Mouse (Mus musculus) right cerebral cortex, postnatal 4 days (tissue): ENCODE data around the gene Adh5.

Source experiments
- DNase-seq: peaks from one replicate; pipeline ENCODE4 v3.0.0-alpha.2; 2022

The Adh5 gene

GRCm38 (mm10) chr3:138442612-138443464 is at the start of gene Adh5:
TSS of gene Adh5 (plus strand) at chr3:138443093.
- peak; percentile 83 for DNase-seq

GRCm38 (mm10) chr3:138404872-138405271 is 38.0 kb upstream of the Adh5 start:
- no peak for DNase-seq

- peak; percentile 47 for DNase-seq
Observed at GRCm38 (mm10) chr3:138405341-138405740, 37.6 kb upstream of the Adh5 start.

GRCm38 (mm10) chr3:138405840-138406239 is 37.1 kb upstream of the Adh5 start:
- DNase-seq: no peak

GRCm38 (mm10) chr3:138407920-138408319 is 35.0 kb upstream of the Adh5 start:
- DNase-seq: no peak

GRCm38 (mm10) chr3:138409585-138409984 is 33.3 kb upstream of the Adh5 start:
- DNase-seq: no peak

GRCm38 (mm10) chr3:138410211-138410610 is 32.7 kb upstream of the Adh5 start:
- no peak for DNase-seq

- DNase-seq: no peak
Observed at GRCm38 (mm10) chr3:138415121-138415690, 27.7 kb upstream of the Adh5 start, which contains the start of gene Adh4. TSS of gene Adh4 (plus strand) at chr3:138415466.

- DNase-seq: no peak
Observed at GRCm38 (mm10) chr3:138419369-138419768, 23.5 kb upstream of the Adh5 start.

GRCm38 (mm10) chr3:138420385-138420784 is 22.5 kb upstream of the Adh5 start:
- DNase-seq: no peak

GRCm38 (mm10) chr3:138423664-138424063 is 19.2 kb upstream of the Adh5 start:
- DNase-seq: no peak

- no peak for DNase-seq
Observed at GRCm38 (mm10) chr3:138424247-138424646, 18.6 kb upstream of the Adh5 start.

GRCm38 (mm10) chr3:138430360-138430976 is 12.4 kb upstream of the Adh5 start:
- DNase-seq: no peak

GRCm38 (mm10) chr3:138431835-138432234 is 11.1 kb upstream of the Adh5 start:
- no peak for DNase-seq

GRCm38 (mm10) chr3:138438716-138439115 is 4.2 kb upstream of the Adh5 start:
- DNase-seq: no peak

GRCm38 (mm10) chr3:138442203-138442602 is 690 bp upstream of the Adh5 start:
- DNase-seq: no peak

GRCm38 (mm10) chr3:138443465-138443771 is 525 bp downstream of the Adh5 start:
- DNase-seq: no peak

- no peak for DNase-seq
Observed at GRCm38 (mm10) chr3:138448077-138448860, 5.4 kb downstream of the Adh5 start.

GRCm38 (mm10) chr3:138452169-138452568 is 9.3 kb downstream of the Adh5 start:
- no peak for DNase-seq

- no peak for DNase-seq
Observed at GRCm38 (mm10) chr3:138454234-138454633, 11.3 kb downstream of the Adh5 start.

GRCm38 (mm10) chr3:138454711-138455435 is 12.0 kb downstream of the Adh5 start:
- DNase-seq: no peak

- no peak for DNase-seq
Observed at GRCm38 (mm10) chr3:138458441-138458840, 15.5 kb downstream of the Adh5 start.

GRCm38 (mm10) chr3:138460260-138460659 is 17.4 kb downstream of the Adh5 start:
- DNase-seq: peak; percentile 20
